Mouse (Mus musculus) midbrain, embryonic 14.5 days (tissue): Measurements from ENCODE around the gene Arhgef12. TPM values are rescaled to one million over a fixed set of nuclear protein-coding genes. Genes with fewer than 3 reads are reported as not detected.
"Not testable (repeated sequence)": the region's sequence is repeated elsewhere in the genome, so short reads cannot be mapped to it uniquely, and the experiment has no call there.

ENCODE experiments used
- ATAC-seq: fragments of 200-750 bp; cut with Nextera tagmentation; 2 replicates; pipeline ENCODE4 v1.8.0; 2017; ENCODE audit warnings: moderate number of reproducible peaks, moderate library complexity; ENCODE audit not compliant: low FRiP score, low TSS enrichment
- DNase-seq: peaks from one replicate; pipeline ENCODE4 v3.0.0-alpha.2; 2015
- H3K27ac ChIP-seq: fragments of 300-500 bp; sonication (generic); replicated peaks from 2 replicates; pipeline ENCODE4 v1.5.1; 2014; ENCODE audit warnings: mild to moderate bottlenecking, low read depth, low read length, moderate library complexity
- H3K27me3 ChIP-seq: fragments of 300-500 bp; sonication (generic); 2 replicates; pipeline ENCODE4 v1.6.1; 2014; ENCODE audit warnings: low read length, control low read depth, mixed read lengths; ENCODE audit not compliant: control insufficient read depth, insufficient read depth
- H3K36me3 ChIP-seq: fragments of 300-500 bp; sonication (generic); 2 replicates; pipeline ENCODE4 v1.6.1; 2014; ENCODE audit warnings: low read length, control low read depth; ENCODE audit not compliant: control insufficient read depth, insufficient read depth
- H3K4me1 ChIP-seq: fragments of 300-500 bp; sonication (generic); 2 replicates; pipeline ENCODE4 v1.6.1; 2014; ENCODE audit warnings: mild to moderate bottlenecking, antibody characterized with exemption, low read length, control low read depth; ENCODE audit not compliant: control insufficient read depth, insufficient read depth
- H3K4me2 ChIP-seq: fragments of 300-500 bp; sonication (generic); 2 replicates; pipeline ENCODE4 v1.6.1; 2014; ENCODE audit warnings: mild to moderate bottlenecking, low read length, moderate library complexity
- H3K4me3 ChIP-seq: fragments of 300-500 bp; sonication (generic); replicated peaks from 2 replicates; pipeline ENCODE4 v1.5.1; 2014; ENCODE audit warnings: low read depth, low read length
- H3K9ac ChIP-seq: fragments of 300-500 bp; sonication (generic); replicated peaks from 2 replicates; pipeline ENCODE4 v1.6.1; 2014; ENCODE audit warnings: mild to moderate bottlenecking, low read length, moderate library complexity
- H3K9me3 ChIP-seq: fragments of 300-500 bp; sonication (generic); 2 replicates; pipeline ENCODE4 v1.6.1; 2016; ENCODE audit warnings: low read length, control low read depth, mixed read lengths; ENCODE audit not compliant: control insufficient read depth
- WGBS: fragments of 180-500 bp; shearing (Covaris S2); extraction: QIAGEN DNeasy Blood & Tissue Kit; methylation state at CpG from one replicate; pipeline ENCODE4 v1.1.7; 2014; 5-methylcytosine and 5-hydroxymethylcytosine counted together
- polyA plus RNA-seq: library from polyadenylated mRNA; unstranded; fragments of >200 nt; fragmentation: Nextera tagmentation; extraction: Ambion mirVana; gene quantifications from 2 replicates; pipeline ENCODE4 v1.2.1, GENCODE M21; 2014

The Arhgef12 gene
- polyA plus RNA-seq, 1 experiment from 2014 or later: 38.6 TPM

GRCm38 (mm10) chr9:42995298-42995697 lies 111.7 kb downstream of the Arhgef12 start:
- DNase-seq (no peak), ATAC-seq (no peak)
- no peak overlapping the region for H3K4me3 ChIP-seq
- no peaks in the 10 kb centered on the region for H3K27me3 ChIP-seq
- peaks cover 88% of the 10 kb centered on the region for H3K36me3 ChIP-seq
- H3K4me1 ChIP-seq: no peaks in the 10 kb centered on the region
- no peak overlapping the region for H3K27ac ChIP-seq
- WGBS: 95% methylated on average over 11 of the region's 11 CpGs
- H3K9ac ChIP-seq: no peak overlapping the region
- no peaks in the 10 kb centered on the region for H3K9me3 ChIP-seq
- no peak overlapping the region for H3K4me2 ChIP-seq

GRCm38 (mm10) chr9:42994708-42995107 lies 112.3 kb downstream of the Arhgef12 start:
- no peak for DNase-seq

GRCm38 (mm10) chr9:42993659-42994058 lies 113.4 kb downstream of the Arhgef12 start:
- H3K4me1 ChIP-seq: no peaks in the 10 kb centered on the region
- DNase-seq (no peak), ATAC-seq (no peak)
- H3K9ac ChIP-seq: no peak overlapping the region
- H3K4me3 ChIP-seq: no peak overlapping the region
- H3K27me3 ChIP-seq: no peaks in the 10 kb centered on the region
- 95% methylated on average over 4 of the region's 4 CpGs for WGBS
- H3K9me3 ChIP-seq: no peaks in the 10 kb centered on the region
- H3K4me2 ChIP-seq: no peak overlapping the region
- H3K36me3 ChIP-seq: peaks cover 84% of the 10 kb centered on the region
- H3K27ac ChIP-seq: no peak overlapping the region

More at GRCm38 (mm10) chr9:42994708-42995107, 112.3 kb downstream of the Arhgef12 start:
- no peak overlapping the region for H3K4me3 ChIP-seq
- ATAC-seq: no peak
- H3K9ac ChIP-seq: no peak overlapping the region
- WGBS: 95% methylated on average over 4 of the region's 4 CpGs
- no peaks in the 10 kb centered on the region for H3K4me1 ChIP-seq
- H3K27ac ChIP-seq: no peak overlapping the region
- no peaks in the 10 kb centered on the region for H3K27me3 ChIP-seq
- no peaks in the 10 kb centered on the region for H3K9me3 ChIP-seq
- no peak overlapping the region for H3K4me2 ChIP-seq
- H3K36me3 ChIP-seq: peaks cover 87% of the 10 kb centered on the region

DNA sequence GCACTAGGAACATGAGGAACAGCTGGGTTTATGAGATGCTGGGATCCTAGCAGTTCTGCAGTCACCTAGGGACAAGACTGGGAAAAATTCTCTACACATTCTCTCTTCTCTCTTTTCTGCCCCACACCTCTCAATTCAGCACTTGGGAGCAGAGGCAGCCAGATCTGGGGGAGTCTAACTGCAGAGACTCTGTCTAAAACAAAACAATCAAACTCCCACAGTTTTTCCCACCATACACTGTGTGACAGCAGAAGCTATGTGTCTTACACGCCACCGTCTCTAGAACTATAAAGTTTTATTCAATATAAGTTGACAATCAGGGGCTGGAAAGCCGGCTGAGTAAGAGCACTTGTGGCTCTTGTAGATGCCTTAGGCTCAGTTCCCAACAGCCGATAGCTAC lies 119.1 kb downstream of the Arhgef12 start:
- WGBS: 90% methylated on average over 4 of the region's 4 CpGs
- H3K4me1 ChIP-seq: no peaks in the 10 kb centered on the region
- H3K4me3 ChIP-seq: no peak overlapping the region
- peaks cover 86% of the 10 kb centered on the region for H3K36me3 ChIP-seq
- H3K27ac ChIP-seq: no peak overlapping the region
- DNase-seq (no peak), ATAC-seq (no peak)
- no peak overlapping the region for H3K4me2 ChIP-seq
- no peak overlapping the region for H3K9ac ChIP-seq
- no peaks in the 10 kb centered on the region for H3K9me3 ChIP-seq
- no peaks in the 10 kb centered on the region for H3K27me3 ChIP-seq

- ATAC-seq (no peak), DNase-seq (no peak)
- no peak overlapping the region for H3K4me2 ChIP-seq
- H3K9ac ChIP-seq: no peak overlapping the region
- no peak overlapping the region for H3K4me3 ChIP-seq
- H3K27ac ChIP-seq: no peak overlapping the region
- no peaks in the 10 kb centered on the region for H3K4me1 ChIP-seq
- WGBS: 76% methylated on average over 11 of the region's 11 CpGs
- H3K36me3 ChIP-seq: peaks cover 80% of the 10 kb centered on the region
- no peaks in the 10 kb centered on the region for H3K9me3 ChIP-seq
- no peaks in the 10 kb centered on the region for H3K27me3 ChIP-seq
Observed at GRCm38 (mm10) chr9:42968894-42969521, 138.0 kb downstream of the Arhgef12 start.

- DNase-seq (no peak), ATAC-seq (no peak)
- H3K4me2 ChIP-seq: no peak overlapping the region
- H3K9me3 ChIP-seq: no peaks in the 10 kb centered on the region
- H3K9ac ChIP-seq: no peak overlapping the region
- H3K4me1 ChIP-seq: no peaks in the 10 kb centered on the region
- no peak overlapping the region for H3K4me3 ChIP-seq
- no peak overlapping the region for H3K27ac ChIP-seq
- H3K36me3 ChIP-seq: peaks cover 67% of the 10 kb centered on the region
- WGBS: 91% methylated on average over 9 of the region's 9 CpGs
- H3K27me3 ChIP-seq: no peaks in the 10 kb centered on the region
Observed at GRCm38 (mm10) chr9:42967731-42968130, 139.3 kb downstream of the Arhgef12 start.

DNA sequence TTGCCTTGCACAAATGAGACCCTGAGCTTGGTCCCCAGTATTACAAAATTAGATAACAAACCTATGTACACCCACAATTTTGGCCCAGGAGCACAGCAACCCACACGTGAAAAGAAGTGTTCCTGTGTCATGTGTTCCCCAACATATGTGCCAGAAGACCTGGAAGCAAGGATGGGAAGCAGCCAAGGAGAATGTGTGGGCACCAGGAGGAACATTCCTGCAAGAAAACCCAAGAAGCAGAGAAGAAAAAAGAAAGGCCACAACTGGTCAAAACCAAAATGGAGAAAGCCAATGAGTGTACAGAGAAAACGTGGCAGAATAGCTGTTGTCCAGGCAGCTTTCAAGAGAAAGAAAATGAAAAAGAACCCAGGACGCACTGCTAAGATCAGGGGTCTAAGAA lies 142.2 kb downstream of the Arhgef12 start:
- H3K27ac ChIP-seq, H3K9ac ChIP-seq, H3K4me3 ChIP-seq, DNase-seq, H3K4me2 ChIP-seq, ATAC-seq, H3K9me3 ChIP-seq, H3K27me3 ChIP-seq, H3K4me1 ChIP-seq: not testable (repeated sequence)
- WGBS: 97% methylated on average over 3 of the region's 3 CpGs
- peaks cover 38% of the 10 kb centered on the region for H3K36me3 ChIP-seq

DNA sequence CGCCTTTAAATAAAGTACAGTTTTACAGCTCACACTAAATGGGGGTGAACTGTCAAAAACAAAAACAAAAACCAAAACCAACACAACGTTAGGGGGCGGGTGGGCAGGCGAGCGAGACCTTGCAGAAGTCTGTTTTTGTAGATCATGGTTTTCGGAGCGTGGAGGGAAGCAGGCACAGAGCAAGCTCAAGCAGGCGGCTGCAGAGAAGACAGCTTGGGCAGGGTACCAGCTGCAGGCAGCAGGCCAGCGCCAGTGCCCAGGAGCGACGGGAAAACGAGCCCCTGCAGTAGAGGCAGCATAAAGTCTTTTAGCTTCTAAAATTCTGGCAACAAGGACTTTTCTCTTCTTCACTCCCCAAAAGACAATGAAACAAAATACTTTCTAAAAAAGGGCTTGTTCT lies 142.7 kb downstream of the Arhgef12 start:
- Histone ChIP-seq H3K4me3 (no peak overlapping the region), H3K4me2 (no peak overlapping the region), H3K9ac (no peak overlapping the region), H3K4me1 (no peaks in the 10 kb centered on the region), H3K9me3 (no peaks in the 10 kb centered on the region), H3K27me3 (no peaks in the 10 kb centered on the region), H3K36me3 (peaks cover 34% of the 10 kb centered on the region), H3K27ac (0 out of 2 replicates have a peak overlapping the region, but pooled peaks have one; percentile 0)
- DNase-seq (no peak), ATAC-seq (no peak)
- 90% methylated on average over 12 of the region's 12 CpGs for WGBS

GRCm38 (mm10) chr9:42962506-42962905 lies 144.5 kb downstream of the Arhgef12 start:
- Histone ChIP-seq H3K4me1 (no peaks in the 10 kb centered on the region), H3K27me3 (no peaks in the 10 kb centered on the region), H3K4me3 (no peak overlapping the region), H3K9me3 (no peaks in the 10 kb centered on the region), H3K36me3 (peaks cover 15% of the 10 kb centered on the region), H3K9ac (no peak overlapping the region), H3K4me2 (no peak overlapping the region), H3K27ac (no peak overlapping the region)
- ATAC-seq (no peak), DNase-seq (no peak)
- WGBS: 83% methylated on average over 6 of the region's 6 CpGs
